Mouse (Mus musculus) C2C12 (cell line): Measurements from ENCODE around the gene Kirrel3. TPM values are rescaled to one million over a fixed set of nuclear protein-coding genes. Genes with fewer than 3 reads are reported as not detected.

Experiments used
- H3K27me3 ChIP-seq: one replicate; pipeline ENCODE4 v1.6.1; 2011; ENCODE audit not compliant: control insufficient read depth, insufficient read depth, insufficient read length
- H3K36me3 ChIP-seq: one replicate; pipeline ENCODE4 v1.6.1; 2011; ENCODE audit not compliant: control insufficient read depth, insufficient read depth
- H3K4me3 ChIP-seq: one replicate; pipeline ENCODE4 v1.5.1; 2011; ENCODE audit warnings: mild to moderate bottlenecking, control low read depth; ENCODE audit not compliant: poor library complexity, insufficient read depth, severe bottlenecking
- H3K79me2 ChIP-seq: one replicate; pipeline ENCODE4 v1.6.1; 2011; ENCODE audit not compliant: control insufficient read depth, insufficient read depth
- H3K79me3 ChIP-seq: one replicate; pipeline ENCODE4 v1.6.1; 2011; ENCODE audit warnings: low read depth, control low read depth
- H3ac ChIP-seq: one replicate; pipeline ENCODE3; 2011; ENCODE audit warnings: low read depth; ENCODE audit not compliant: control insufficient read depth, insufficient read length
- CEBPB ChIP-seq: IDR thresholded peaks from one replicate; pipeline ENCODE4 v1.6.1; 2011; ENCODE audit warnings: low read depth, mild to moderate bottlenecking, control low read depth, moderate library complexity
- CTCF ChIP-seq: IDR thresholded peaks from one replicate; pipeline ENCODE4 v1.5.1; 2011; ENCODE audit not compliant: control insufficient read depth, insufficient read depth, insufficient read length
- FOSL1 ChIP-seq: IDR thresholded peaks from one replicate; pipeline ENCODE4 v1.8.0; 2011; ENCODE audit warnings: mild to moderate bottlenecking, low read length; ENCODE audit not compliant: poor library complexity, insufficient read depth, severe bottlenecking
- MAX ChIP-seq: IDR thresholded peaks from one replicate; pipeline ENCODE4 v1.6.1; 2011; ENCODE audit warnings: mild to moderate bottlenecking, control low read depth
- MYOD1 ChIP-seq: IDR thresholded peaks from one replicate; pipeline ENCODE4 v1.6.1; 2011; ENCODE audit warnings: low read depth; ENCODE audit not compliant: control insufficient read depth, insufficient read length
- MYOG ChIP-seq: IDR thresholded peaks from one replicate; pipeline ENCODE4 v1.6.1; 2011; ENCODE audit not compliant: control insufficient read depth, insufficient read length; ENCODE audit errors: extremely low read depth
- USF1 ChIP-seq: IDR thresholded peaks from one replicate; pipeline ENCODE4 v1.6.1; 2011; ENCODE audit warnings: low read depth, mild to moderate bottlenecking, control low read depth, moderate library complexity
- polyA plus RNA-seq: library from polyadenylated mRNA; unstranded; fragments of >200 nt; fragmentation: generic; extraction: Trizol; gene quantifications from one replicate; pipeline ENCODE4 v1.2.1, GENCODE M21; 2012; ENCODE audit warnings: missing spikeins

Gene Kirrel3
- polyA plus RNA-seq, 1 experiment: 5.2 TPM

DNA sequence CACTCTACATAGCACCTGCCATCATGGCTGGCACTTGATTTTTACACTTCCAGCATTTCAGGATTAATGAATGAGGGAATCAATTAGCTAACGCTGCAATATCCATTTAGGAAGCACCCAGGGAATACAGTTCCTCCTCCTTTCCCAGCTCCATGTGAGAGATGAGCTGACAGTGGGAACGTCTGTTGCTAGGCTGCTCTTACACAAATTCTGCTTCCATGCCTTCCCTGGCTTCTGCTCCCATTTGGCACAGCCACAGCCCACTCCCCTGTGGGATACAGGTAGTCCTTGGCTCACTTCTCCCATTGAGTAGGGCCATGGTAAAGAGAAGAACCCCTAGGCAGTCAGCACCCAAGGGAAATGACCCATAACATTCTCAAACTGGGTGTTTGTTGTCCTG, 185.2 kb downstream of the Kirrel3 start:
- H3K27me3 ChIP-seq: no peaks in the 10 kb centered on the region
- no peaks in the 10 kb centered on the region for H3K36me3 ChIP-seq
- TF ChIP-seq MAX (no peak), FOSL1 (no peak), USF1 (no peak), CEBPB (no peak), MYOD1 (no peak)
- H3ac ChIP-seq: no peak overlapping the region
- no peak overlapping the region for H3K4me3 ChIP-seq
- H3K79me3 ChIP-seq: no peaks in the 10 kb centered on the region
- no peaks in the 10 kb centered on the region for H3K79me2 ChIP-seq

- no peak overlapping the region for H3K4me3 ChIP-seq
- no peaks in the 10 kb centered on the region for H3K79me2 ChIP-seq
- H3K79me3 ChIP-seq: no peaks in the 10 kb centered on the region
- no peaks in the 10 kb centered on the region for H3K36me3 ChIP-seq
- H3ac ChIP-seq: no peak overlapping the region
- TF ChIP-seq FOSL1: no peak
- no peak for TF ChIP-seq CTCF
- no peak for TF ChIP-seq MYOG
- no peak for TF ChIP-seq CEBPB
- TF ChIP-seq MAX: no peak
- no peak for TF ChIP-seq MYOD1
- no peak for TF ChIP-seq USF1
- no peaks in the 10 kb centered on the region for H3K27me3 ChIP-seq
These were observed 201.1 kb downstream of the Kirrel3 start for GRCm38 (mm10) chr9:34686798-34687197.

GRCm38 (mm10) chr9:34688358-34688757, 202.7 kb downstream of the Kirrel3 start:
- H3K27me3 ChIP-seq: no peaks in the 10 kb centered on the region
- no peaks in the 10 kb centered on the region for H3K79me2 ChIP-seq
- no peak overlapping the region for H3K4me3 ChIP-seq
- TF ChIP-seq CEBPB: no peak
- TF ChIP-seq MYOG: no peak
- H3K36me3 ChIP-seq: no peaks in the 10 kb centered on the region
- no peak overlapping the region for H3ac ChIP-seq
- H3K79me3 ChIP-seq: no peaks in the 10 kb centered on the region

- no peaks in the 10 kb centered on the region for H3K36me3 ChIP-seq
- H3K79me2 ChIP-seq: no peaks in the 10 kb centered on the region
- TF ChIP-seq MAX (no peak), MYOD1 (no peak), CTCF (no peak), FOSL1 (no peak), MYOG (no peak), USF1 (no peak), CEBPB (no peak)
- no peaks in the 10 kb centered on the region for H3K27me3 ChIP-seq
- H3K4me3 ChIP-seq: no peak overlapping the region
- no peak overlapping the region for H3ac ChIP-seq
- no peaks in the 10 kb centered on the region for H3K79me3 ChIP-seq
These were observed 203.7 kb downstream of the Kirrel3 start for GRCm38 (mm10) chr9:34689375-34689774.

- no peak overlapping the region for H3ac ChIP-seq
- H3K79me3 ChIP-seq: no peaks in the 10 kb centered on the region
- TF ChIP-seq USF1 (no peak), CEBPB (no peak), MAX (no peak), CTCF (no peak), FOSL1 (no peak)
- H3K27me3 ChIP-seq: no peaks in the 10 kb centered on the region
- H3K4me3 ChIP-seq: no peak overlapping the region
- H3K36me3 ChIP-seq: no peaks in the 10 kb centered on the region
- no peaks in the 10 kb centered on the region for H3K79me2 ChIP-seq
These were observed 210.0 kb downstream of the Kirrel3 start for GRCm38 (mm10) chr9:34695646-34696045.

GRCm38 (mm10) chr9:34703547-34704300, 218.0 kb downstream of the Kirrel3 start:
- Histone ChIP-seq H3K27me3 (no peaks in the 10 kb centered on the region), H3K4me3 (no peak overlapping the region), H3ac (no peak overlapping the region), H3K36me3 (no peaks in the 10 kb centered on the region), H3K79me3 (no peaks in the 10 kb centered on the region), H3K79me2 (no peaks in the 10 kb centered on the region)
- TF ChIP-seq CTCF (no peak), MYOD1 (no peak), CEBPB (no peak), FOSL1 (no peak), USF1 (no peak), MAX (no peak), MYOG (no peak)
